Mouse (Mus musculus) layer of hippocampus, adult 8-10 months (tissue): ENCODE data around the gene Trpm1. TPM values are rescaled to one million over a fixed set of nuclear protein-coding genes. Genes with fewer than 3 reads are reported as not detected.

Source experiments
- DNase-seq, 2 experiments: peaks; one replicate each; pipeline ENCODE4 v3.0.0; 2022; ENCODE audit warnings: low spot score in 2 of 2
- total RNA-seq, 4 experiments: library from RNA; stranded (reverse); gene quantifications; 2 replicates each; pipeline ENCODE4 v1.2.4; 2022

The Trpm1 gene
- total RNA-seq, 4 experiments from 2014 or later = 2.8 to 3.2 TPM; not detected in 2

GRCm38 (mm10) chr7:64231001-64231400 is 77.4 kb downstream of the Trpm1 start:
- DNase-seq = no peak

GRCm38 (mm10) chr7:64231996-64232395 is 78.4 kb downstream of the Trpm1 start:
- DNase-seq = no peak

- DNase-seq = no peak
Measured at GRCm38 (mm10) chr7:64234310-64234820, 80.7 kb downstream of the Trpm1 start.

DNA sequence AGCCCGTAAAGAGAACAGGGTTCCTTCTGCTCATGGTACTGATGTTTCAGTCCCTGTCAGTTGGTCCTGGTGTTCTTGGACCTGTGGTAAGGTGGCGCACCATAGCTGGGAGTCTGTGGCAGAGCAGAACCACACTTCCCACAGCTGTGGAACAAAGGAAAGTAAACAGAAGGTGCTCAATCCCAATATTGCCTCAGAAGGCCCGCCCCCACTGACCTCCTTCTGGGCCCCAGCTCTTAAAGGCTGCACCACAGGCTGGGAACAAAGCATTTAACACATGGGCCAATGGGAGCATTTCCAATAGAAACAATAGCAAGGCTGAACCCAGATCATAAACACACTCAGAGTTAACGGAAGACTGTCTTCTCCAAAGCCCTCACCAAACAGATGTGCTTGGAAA is 82.9 kb downstream of the Trpm1 start:
- no peak for DNase-seq

- DNase-seq = no peak
Measured at GRCm38 (mm10) chr7:64237747-64238146, 84.1 kb downstream of the Trpm1 start.

GRCm38 (mm10) chr7:64238410-64239086 is 84.9 kb downstream of the Trpm1 start:
- DNase-seq = no peak

- DNase-seq = no peak
Measured at GRCm38 (mm10) chr7:64239138-64239805, 85.6 kb downstream of the Trpm1 start.

DNA sequence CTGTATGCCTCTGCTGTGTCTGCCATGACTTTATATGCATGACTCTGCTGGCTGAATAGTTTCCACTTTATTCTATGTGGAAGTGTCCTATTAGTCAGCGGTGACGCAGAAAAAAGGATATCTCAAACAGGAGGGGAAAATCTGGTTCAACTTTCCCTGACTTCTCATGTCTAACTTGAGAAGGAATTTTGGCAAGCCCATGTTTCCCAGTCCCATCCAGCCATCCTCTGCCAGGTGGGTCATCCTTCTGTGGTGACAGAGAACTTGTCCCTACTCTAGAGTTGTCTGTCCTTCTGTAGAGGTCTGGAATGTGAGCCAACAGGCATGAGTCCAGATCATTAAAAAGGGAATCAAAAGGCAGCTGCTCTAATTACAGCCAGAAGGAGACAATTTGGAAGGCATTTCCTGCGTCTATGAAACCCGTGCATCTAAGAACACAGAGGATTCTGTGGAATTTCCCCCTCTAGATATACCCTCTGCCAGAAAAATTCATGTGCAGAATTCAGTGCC is 86.2 kb downstream of the Trpm1 start:
- no peak for DNase-seq

DNA sequence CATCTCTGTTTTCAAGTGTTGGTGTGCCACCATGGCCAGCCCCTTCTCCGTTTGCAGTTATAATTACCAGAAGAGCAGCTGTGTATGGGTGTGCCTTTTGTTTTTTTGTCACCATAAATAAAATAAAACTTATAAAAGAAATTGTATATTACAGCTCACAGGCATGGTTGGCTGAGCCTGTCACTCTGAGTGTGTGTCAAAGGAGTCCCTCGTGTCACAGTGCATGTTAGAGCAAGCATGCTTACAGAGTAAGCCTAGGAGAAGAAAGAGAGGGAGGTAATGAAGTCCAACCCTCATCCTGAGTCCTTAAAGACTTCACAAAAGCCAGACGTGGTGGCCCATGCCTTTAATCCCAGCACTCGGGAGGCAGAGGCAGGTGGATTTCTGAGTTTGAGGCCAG is 88.8 kb downstream of the Trpm1 start:
- DNase-seq = no peak

- no peak for DNase-seq
Measured at GRCm38 (mm10) chr7:64244371-64244770, 90.7 kb downstream of the Trpm1 start.

DNA sequence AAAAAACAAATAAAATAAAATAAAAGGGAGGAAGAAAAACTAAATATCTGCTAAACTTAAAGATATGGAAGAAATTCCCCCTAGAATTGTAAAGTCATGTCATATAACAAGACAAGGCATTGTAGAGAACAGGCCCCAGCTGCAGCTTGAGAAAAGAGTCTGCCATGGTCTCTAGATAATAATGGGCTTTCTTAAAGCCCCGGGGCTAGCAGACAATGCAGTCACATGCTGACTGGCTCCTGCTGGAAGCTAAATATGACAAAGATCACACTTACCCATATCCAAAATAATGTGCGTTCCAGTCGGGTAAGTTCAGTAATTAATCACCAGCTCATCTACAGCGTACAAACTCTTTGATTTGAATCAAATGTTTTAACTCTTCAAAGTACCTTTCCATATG is 93.1 kb downstream of the Trpm1 start:
- no peak for DNase-seq

GRCm38 (mm10) chr7:64248352-64248751 is 94.7 kb downstream of the Trpm1 start:
- no peak for DNase-seq

DNA sequence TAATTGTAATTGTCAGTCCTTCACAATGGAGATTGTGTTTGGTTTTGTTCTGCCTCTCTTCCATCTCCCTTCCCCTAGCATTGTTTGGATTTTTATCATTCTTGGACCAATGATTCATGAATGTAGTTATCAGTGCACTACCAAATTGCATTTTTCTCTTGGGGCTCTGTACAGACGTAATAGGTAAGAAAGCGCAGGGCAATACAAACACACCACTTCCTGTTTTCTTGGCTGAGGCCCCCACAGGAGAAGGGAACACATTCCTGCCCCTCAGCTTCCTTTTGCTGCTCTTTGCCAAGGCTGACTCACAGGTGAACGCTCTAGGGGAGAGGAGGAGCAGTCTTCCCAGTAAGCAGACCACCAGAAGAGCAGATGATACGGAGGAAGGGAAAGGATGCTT is 96.1 kb downstream of the Trpm1 start:
- no peak for DNase-seq

- DNase-seq = no peak
Measured at GRCm38 (mm10) chr7:64250417-64250816, 96.8 kb downstream of the Trpm1 start.

DNA sequence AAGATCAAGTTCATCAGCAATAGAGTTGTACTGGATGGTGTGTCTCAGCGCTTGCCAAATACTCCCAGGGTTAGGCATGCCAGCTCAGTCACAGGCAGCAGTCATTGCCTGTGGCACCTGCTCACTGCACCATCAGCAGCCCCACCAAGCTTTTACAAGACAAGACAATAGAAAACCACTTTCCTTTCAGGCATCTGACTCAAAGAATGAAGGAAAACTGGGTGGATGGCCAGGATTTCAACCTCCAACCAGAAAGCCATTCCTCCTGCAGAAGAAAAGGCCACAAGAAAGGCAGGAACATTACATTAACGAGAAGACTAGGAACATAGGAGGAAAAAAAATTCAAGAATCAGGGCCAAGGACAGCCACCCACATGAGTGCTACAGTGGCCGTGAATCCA is 100.1 kb downstream of the Trpm1 start:
- no peak for DNase-seq

GRCm38 (mm10) chr7:64265502-64266279 is 112.1 kb downstream of the Trpm1 start:
- DNase-seq = no peak

GRCm38 (mm10) chr7:64266587-64266986 is 113.0 kb downstream of the Trpm1 start:
- DNase-seq = no peak

GRCm38 (mm10) chr7:64271926-64272325 is 118.3 kb downstream of the Trpm1 start:
- DNase-seq = no peak

DNA sequence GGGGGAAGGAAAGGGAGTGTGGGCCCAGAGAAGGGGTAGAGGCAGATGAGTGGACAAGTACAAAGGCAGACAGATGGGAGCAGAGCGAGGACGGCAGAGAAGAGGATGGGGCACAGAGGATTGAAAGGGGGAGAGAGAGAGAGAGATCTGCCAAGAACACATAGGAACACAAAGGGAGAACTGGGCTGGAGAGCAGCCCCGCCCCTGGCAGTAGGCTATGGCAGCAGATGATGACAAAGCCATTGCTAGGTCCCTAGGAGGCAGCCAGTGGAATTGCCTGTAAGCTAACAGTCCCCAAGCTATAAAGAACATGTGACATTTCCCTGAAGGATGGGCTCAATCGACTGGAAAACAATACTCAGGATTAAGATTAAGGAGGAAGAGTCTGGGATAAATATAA is 121.9 kb downstream of the Trpm1 start:
- DNase-seq = no peak

DNA sequence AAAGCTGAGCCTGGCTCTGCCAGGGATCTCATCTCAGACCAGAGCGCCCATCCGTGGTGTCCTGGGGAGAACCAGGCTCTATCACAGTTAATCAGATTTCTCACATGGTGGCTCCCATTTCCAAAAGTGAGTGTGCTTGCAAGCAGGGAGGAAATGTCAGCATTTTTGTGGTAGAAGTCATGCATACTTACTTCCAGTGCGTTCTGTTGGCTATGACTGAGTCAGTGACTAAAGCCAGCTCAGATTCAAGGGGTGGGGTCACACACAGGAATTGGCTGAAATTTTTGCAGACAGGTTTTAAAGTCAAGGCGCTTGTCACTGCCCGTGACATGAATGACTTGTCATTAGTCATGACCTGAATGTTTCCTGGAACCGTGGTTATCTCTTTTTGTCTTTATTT is 123.3 kb downstream of the Trpm1 start:
- DNase-seq = no peak

DNA sequence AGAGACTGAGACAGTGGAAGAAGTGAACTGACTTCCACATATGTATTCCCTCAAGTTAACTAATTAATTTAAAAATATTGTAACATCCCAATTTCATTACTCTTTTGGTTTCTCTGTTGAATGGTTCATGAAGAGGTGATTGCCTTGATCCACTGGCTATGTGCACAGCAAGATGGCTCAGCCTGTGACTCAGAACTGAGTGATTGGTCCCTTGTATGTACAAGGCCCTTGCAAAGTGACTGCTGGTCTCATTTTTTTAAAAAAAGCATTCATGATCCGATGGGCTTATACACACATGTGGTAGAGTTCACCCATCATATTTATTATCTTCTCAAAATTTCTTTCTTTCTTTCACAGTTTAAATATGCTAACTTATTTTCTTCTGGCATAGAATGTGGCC is 124.9 kb downstream of the Trpm1 start:
- DNase-seq = no peak

- DNase-seq = no peak
Measured at GRCm38 (mm10) chr7:64279548-64279947, 125.9 kb downstream of the Trpm1 start.
